8 mouse cellular contexts compared by ENCODE assay signal in the genomic region with DNA sequence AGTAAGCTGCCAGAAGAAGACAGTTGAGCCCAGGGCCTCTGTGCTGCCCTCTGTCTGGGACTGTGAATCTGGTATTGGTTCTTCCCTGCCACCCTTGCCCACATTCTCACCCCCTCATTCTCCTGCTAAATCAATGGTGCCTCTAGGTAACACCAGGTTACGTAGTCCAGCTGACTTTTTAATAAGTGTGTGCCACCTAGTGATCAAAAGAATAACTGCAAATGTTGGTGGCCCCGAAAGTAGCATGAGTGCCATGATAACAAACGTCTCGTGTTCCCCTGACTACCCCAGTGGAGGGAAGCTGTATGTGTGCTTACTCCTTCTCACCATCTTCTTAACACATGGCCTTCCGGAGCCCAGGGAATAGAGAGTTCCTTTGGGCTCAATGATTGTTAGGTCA.
DNase-seq lines count a peak whose midpoint lies in the region.

No protein-coding gene starts in this region.

- DNase-seq in layer of hippocampus, adult 11-12 months (ENCODE audit: low spot score): peak; percentile 50
- no peak for DNase-seq in layer of hippocampus, postnatal 36 days
- peak; percentile 38 for DNase-seq in MEL-GATA-1-ER (ENCODE audit: extremely low read depth, low read depth)
- peak; percentile 28 to 55 for DNase-seq in cerebellum, postnatal 10 days
- peak; percentile 69 for DNase-seq in induced T-regulatory cell, adult 2 months (ENCODE audit: low read depth)
- peak; percentile 43 for DNase-seq in lung, postnatal 10 days
- DNase-seq in thymus, postnatal 14 days: peak; percentile 24
- DNase-seq in ovary, adult 18-20 months (ENCODE audit: low spot score): no peak

Comparison
In these comparisons a context has a peak if more than half of its experiments do, and no peak if none do; other contexts are left out.
1. DNase-seq: peak in layer of hippocampus, adult 11-12 months (single experiment), MEL-GATA-1-ER (single experiment), cerebellum, postnatal 10 days (2 of 2), induced T-regulatory cell, adult 2 months (single experiment), lung, postnatal 10 days (single experiment) and thymus, postnatal 14 days (single experiment); none in layer of hippocampus, postnatal 36 days (0 of 2) and ovary, adult 18-20 months (single experiment).